Mouse (Mus musculus) adrenal gland, postnatal 25 days (tissue): ENCODE data around the gene Actc1. TPM values are rescaled to one million over a fixed set of nuclear protein-coding genes. Genes with fewer than 3 reads are reported as not detected.

Source experiments
- DNase-seq: peaks from one replicate; pipeline ENCODE4 v3.0.0; 2021; ENCODE audit warnings: mixed read lengths
- total RNA-seq: library from RNA; stranded (reverse); gene quantifications from 2 replicates; pipeline ENCODE4 v1.2.3, GENCODE M21; 2021

The Actc1 gene
- total RNA-seq, 1 experiment from 2014 or later = not detected

DNA sequence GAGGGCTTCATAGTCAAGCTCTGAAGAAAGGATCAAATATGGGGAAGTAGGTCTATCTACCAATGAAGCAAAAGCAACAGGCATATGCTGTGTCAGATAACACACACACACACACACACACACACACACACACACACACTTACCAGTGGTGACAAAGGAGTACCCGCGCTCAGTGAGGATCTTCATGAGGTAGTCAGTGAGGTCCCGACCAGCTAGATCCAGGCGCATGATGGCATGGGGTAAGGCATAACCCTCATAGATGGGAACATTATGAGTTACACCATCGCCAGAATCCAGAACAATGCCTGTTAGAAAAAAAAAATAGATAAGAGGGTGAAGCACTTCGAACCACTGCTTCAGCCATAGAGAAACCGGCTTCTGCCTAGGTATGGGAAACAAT lies 4.0 kb downstream of the Actc1 start:
- DNase-seq = no peak

DNA sequence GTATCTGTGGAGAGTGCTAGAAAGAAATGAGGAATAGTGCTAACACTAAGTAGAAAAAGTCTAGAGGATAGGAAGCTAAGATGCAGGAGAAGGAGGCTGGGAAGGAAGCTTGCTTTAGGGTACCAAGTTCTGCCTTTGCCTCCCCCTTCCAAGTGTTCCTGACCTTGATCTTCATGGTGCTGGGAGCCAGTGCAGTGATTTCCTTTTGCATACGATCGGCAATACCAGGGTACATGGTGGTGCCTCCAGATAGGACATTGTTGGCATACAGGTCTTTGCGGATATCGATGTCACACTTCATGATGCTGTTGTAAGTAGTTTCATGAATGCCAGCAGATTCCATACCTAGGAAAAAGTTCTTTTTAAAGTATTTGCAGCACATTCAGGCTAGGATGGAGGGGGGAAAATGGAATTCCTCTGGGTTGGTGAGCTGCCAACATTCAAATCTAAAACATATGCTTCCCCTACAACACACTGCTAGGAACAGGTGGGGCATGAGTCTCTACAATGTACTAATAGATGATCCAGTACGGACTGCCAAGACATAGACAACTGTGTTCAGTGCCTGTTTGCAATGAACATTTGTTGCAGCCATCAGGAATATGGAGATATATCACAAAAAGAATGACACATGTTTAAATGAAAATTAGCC lies 5.3 kb downstream of the Actc1 start:
- DNase-seq = no peak

- no peak for DNase-seq
These were observed 7.1 kb downstream of the Actc1 start for GRCm38 (mm10) chr2:114046151-114046664.

DNA sequence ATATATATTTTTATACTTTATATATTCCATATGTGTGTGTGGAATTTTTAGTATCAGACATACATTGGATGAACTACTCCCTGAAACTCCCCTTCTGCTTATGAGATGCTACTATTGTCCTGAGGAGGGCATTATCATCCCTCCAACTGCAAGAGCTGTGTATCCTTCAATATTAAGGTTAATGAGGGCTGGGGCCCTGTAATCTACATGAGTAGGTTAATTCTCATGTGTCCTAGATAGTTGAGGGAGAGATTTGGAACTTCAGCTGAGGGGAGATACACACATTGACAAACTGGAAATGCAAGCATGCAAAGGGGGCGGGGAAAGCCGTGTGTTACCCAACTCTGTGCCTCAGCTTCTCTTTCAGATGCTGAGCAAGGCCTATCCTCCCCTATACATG lies 15.4 kb downstream of the Actc1 start:
- no peak for DNase-seq

- no peak for DNase-seq
These were observed 21.1 kb downstream of the Actc1 start for GRCm38 (mm10) chr2:114032259-114032658.

GRCm38 (mm10) chr2:114023383-114023782 lies 30.0 kb downstream of the Actc1 start:
- DNase-seq = no peak

- no peak for DNase-seq
These were observed 33.2 kb downstream of the Actc1 start for GRCm38 (mm10) chr2:114020210-114020563.

DNA sequence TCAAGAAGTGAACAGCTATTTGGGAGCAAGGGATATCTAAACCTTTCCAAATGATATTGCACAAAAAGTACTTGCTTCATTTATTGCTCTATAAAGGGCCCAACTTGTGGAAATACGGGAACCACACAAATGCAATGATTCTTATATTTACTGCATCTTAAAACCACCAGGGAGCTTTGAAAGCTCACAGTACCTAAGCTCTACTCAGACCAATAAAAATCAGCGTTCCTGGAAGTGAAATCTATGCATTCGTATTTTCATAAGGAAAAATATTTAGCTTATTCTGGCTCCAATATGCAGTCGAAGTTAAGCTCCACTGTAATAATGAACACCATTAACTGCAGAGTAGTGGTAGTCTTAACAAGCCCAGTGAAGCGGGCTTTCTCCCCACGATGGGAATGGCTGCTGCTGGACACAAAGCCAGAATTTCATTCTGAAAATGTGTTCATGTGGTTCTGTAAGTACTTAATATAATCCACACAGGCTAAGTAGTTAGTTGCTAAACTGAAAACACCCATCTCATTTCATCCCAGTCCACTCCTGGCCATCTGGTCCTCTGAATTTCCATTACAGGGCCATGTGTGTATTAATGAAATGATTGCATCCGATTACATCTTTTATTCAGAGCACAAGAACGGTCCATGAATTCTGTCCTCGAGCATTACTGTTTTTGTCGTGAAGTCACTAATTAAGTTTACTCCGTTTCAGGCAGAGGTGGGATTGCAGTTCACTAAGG lies 33.7 kb downstream of the Actc1 start:
- DNase-seq = no peak

- no peak for DNase-seq
These were observed 35.2 kb downstream of the Actc1 start for GRCm38 (mm10) chr2:114018136-114018535.

GRCm38 (mm10) chr2:114014839-114015238 lies 38.5 kb downstream of the Actc1 start:
- DNase-seq = no peak

DNA sequence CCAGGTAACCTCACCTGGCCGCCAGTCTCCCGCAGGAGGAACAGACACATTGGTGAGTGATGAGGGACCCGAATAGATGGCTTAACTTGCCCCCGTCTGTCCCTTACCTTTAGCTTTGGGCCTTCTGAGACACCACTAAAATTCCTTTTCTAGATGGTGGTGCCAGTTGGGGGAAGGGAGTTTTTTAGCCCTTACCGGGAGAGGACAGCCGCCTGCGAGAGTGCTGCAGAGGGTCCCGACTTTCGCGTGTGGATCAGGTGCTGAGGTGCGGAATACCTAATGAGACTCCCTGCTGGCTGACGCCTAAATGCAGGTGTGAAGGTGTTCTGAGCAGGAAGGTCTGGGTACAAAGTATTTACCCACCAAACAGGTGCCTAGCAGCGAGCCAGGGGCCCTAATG lies 39.5 kb downstream of the Actc1 start:
- no peak for DNase-seq

DNA sequence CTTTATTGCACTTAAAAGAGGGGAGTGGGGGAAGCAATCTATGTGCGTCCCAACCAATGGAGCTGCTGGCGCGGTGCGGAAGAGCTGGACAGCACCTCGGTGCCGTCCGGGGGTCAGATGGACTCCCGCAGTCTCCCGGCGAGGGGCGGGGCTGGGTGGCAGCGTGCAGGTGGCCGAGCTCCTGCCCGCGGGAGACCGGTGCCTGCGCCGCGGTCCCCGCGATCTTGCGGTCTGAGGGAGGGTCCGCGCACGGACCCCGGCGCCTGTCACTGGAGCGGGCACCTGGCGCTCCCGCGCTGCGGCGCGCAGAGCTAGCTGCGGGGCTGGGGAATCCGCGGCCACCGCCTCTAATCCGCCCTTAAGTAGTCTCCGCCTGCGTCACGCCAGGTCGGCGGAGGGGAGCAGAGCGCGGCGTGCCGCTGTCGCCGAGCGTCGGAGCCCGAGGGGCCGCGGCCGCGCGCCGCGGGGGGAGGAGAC lies 40.0 kb downstream of the Actc1 start, which contains the start of gene Gjd2:
Gjd2 (minus strand) TSS at position 325 of the 477 bp plus-strand sequence.
- peak; percentile 13 for DNase-seq

- no peak for DNase-seq
These were observed 40.6 kb downstream of the Actc1 start for GRCm38 (mm10) chr2:114012749-114013211.

GRCm38 (mm10) chr2:114011838-114012237 lies 41.5 kb downstream of the Actc1 start:
- DNase-seq = peak; percentile 45

- DNase-seq = no peak
These were observed 45.0 kb downstream of the Actc1 start for GRCm38 (mm10) chr2:114008321-114008720.

DNA sequence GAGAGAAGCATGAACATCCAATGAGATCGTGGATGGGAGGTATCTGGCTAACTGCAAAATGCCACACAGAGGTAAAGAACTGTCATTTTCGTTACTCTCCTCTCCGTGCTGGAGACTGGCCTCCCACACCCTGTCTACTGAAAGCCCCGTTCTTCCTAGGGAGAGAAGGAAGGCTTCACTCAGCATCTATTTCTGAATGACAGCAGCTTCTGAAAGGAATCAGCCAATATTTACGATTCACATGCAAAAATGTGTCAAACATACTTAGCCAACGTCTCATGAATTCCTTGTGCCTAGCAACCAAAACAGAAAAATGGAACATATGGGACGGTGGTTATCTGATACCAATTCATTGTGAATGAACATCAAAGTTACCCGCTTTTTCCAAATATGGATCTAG lies 55.9 kb downstream of the Actc1 start:
- no peak for DNase-seq

Other genes starting within 250 kb of the Actc1 start
- 32.6 and 46.0 TPM in 2 replicates for gene Scg5, start 224.4 kb downstream of the Actc1 start, total RNA-seq
- 7.4 TPM in 2 replicates for gene Arhgap11a, start 204.9 kb downstream of the Actc1 start, total RNA-seq
- 3.4 and 5.3 TPM in 2 replicates for gene Gjd2, start 39.9 kb downstream of the Actc1 start, total RNA-seq
- gene Aqr, start 133.5 kb upstream of the Actc1 start, total RNA-seq = 40.9 and 41.8 TPM in 2 replicates
- gene Zfp770, start 147.9 kb upstream of the Actc1 start, total RNA-seq = 11.6 and 11.9 TPM in 2 replicates